Mouse (Mus musculus) forebrain, embryonic 14.5 days (tissue): ENCODE measurements around the gene Chst10. TPM values are rescaled to one million over a fixed set of nuclear protein-coding genes. Genes with fewer than 3 reads are reported as not detected.
A peak's percentile ranks its signal among the peaks of the same experiment; 100 is the strongest.

Experiments used
- ATAC-seq: fragments of 200-750 bp; cut with Nextera tagmentation; 2 replicates; pipeline ENCODE4 v1.8.0; 2017; ENCODE audit warnings: mild to moderate bottlenecking, moderate library complexity
- DNase-seq: peaks from one replicate; pipeline ENCODE4 v3.0.0-alpha.2; 2015; ENCODE audit warnings: low spot score
- H3K27ac ChIP-seq: fragments of 300-500 bp; sonication (generic); 2 replicates; pipeline ENCODE4 v1.5.1; 2014; ENCODE audit warnings: low read depth, mild to moderate bottlenecking, control low read depth, low read length, moderate library complexity
- H3K27me3 ChIP-seq: fragments of 300-500 bp; sonication (generic); replicated peaks from 2 replicates; pipeline ENCODE4 v1.6.1; 2014; ENCODE audit warnings: low read length, control low read depth, mixed read lengths; ENCODE audit not compliant: control insufficient read depth, insufficient read depth
- H3K36me3 ChIP-seq: fragments of 300-500 bp; sonication (generic); 2 replicates; pipeline ENCODE4 v1.6.1; 2014; ENCODE audit warnings: low read length, control low read depth; ENCODE audit not compliant: control insufficient read depth, insufficient read depth
- H3K4me1 ChIP-seq: fragments of 300-500 bp; sonication (generic); 2 replicates; pipeline ENCODE4 v1.6.1; 2014; ENCODE audit warnings: antibody characterized with exemption, low read length, control low read depth; ENCODE audit not compliant: control insufficient read depth, insufficient read depth
- H3K4me2 ChIP-seq: fragments of 300-500 bp; sonication (generic); 2 replicates; pipeline ENCODE4 v1.6.1; 2014; ENCODE audit warnings: mild to moderate bottlenecking, control low read depth, low read length
- H3K4me3 ChIP-seq: fragments of 300-500 bp; sonication (generic); 2 replicates; pipeline ENCODE4 v1.5.1; 2014; ENCODE audit warnings: low read depth, low read length, control low read depth
- H3K9ac ChIP-seq: fragments of 300-500 bp; sonication (generic); 2 replicates; pipeline ENCODE4 v1.6.1; 2014; ENCODE audit warnings: mild to moderate bottlenecking, low read length, control low read depth, moderate library complexity
- H3K9me3 ChIP-seq: fragments of 300-500 bp; sonication (generic); replicated peaks from 2 replicates; pipeline ENCODE4 v1.6.1; 2016; ENCODE audit warnings: low read length, control low read depth, mixed read lengths; ENCODE audit not compliant: control insufficient read depth
- WGBS: fragments of 180-500 bp; shearing (Covaris S2); extraction: QIAGEN DNeasy Blood & Tissue Kit; methylation state at CpG from one replicate; pipeline ENCODE4 v1.1.7; 2014; 5-methylcytosine and 5-hydroxymethylcytosine counted together
- polyA plus RNA-seq: library from polyadenylated mRNA; unstranded; fragments of >200 nt; fragmentation: Nextera tagmentation; extraction: Ambion mirVana; gene quantifications from 2 replicates; pipeline ENCODE4 v1.2.1, GENCODE M21; 2014

Chst10 gene
- polyA plus RNA-seq, 1 experiment from 2014 or later, result 48.7 TPM

GRCm38 (mm10) chr1:38881366-38881765 lies 16.6 kb downstream of the Chst10 start:
- no peak for ATAC-seq
- WGBS, result 92% methylated on average over 4 of the region's 4 CpGs

GRCm38 (mm10) chr1:38876671-38877382 lies 21.1 kb downstream of the Chst10 start:
- H3K4me3 ChIP-seq, result no peak overlapping the region
- no peak overlapping the region for H3K9ac ChIP-seq
- peak overlapping the region; percentile 36; the same call in 1 of the 2 replicates for H3K27ac ChIP-seq
- DNase-seq, result peak; percentile 34
- ATAC-seq, result 0 out of 2 replicates have a peak, but pooled peaks have one; percentile 48
- peaks cover 3% of the 10 kb centered on the region; the same call in 1 of the 2 replicates for H3K4me1 ChIP-seq
- H3K9me3 ChIP-seq, result no peaks in the 10 kb centered on the region
- 46% methylated on average over 5 of the region's 5 CpGs for WGBS
- H3K27me3 ChIP-seq, result no peaks in the 10 kb centered on the region
- H3K4me2 ChIP-seq, result no peak overlapping the region
- peaks cover 19% of the 10 kb centered on the region for H3K36me3 ChIP-seq

More at GRCm38 (mm10) chr1:38881366-38881765, 16.6 kb downstream of the Chst10 start:
- no peak overlapping the region for H3K4me2 ChIP-seq
- DNase-seq, result no peak
- no peaks in the 10 kb centered on the region for H3K27me3 ChIP-seq
- no peak overlapping the region for H3K27ac ChIP-seq
- peaks cover 9% of the 10 kb centered on the region; the same call in 1 of the 2 replicates for H3K36me3 ChIP-seq
- H3K9me3 ChIP-seq, result no peaks in the 10 kb centered on the region
- peaks cover 3% of the 10 kb centered on the region; the same call in 1 of the 2 replicates for H3K4me1 ChIP-seq
- no peak overlapping the region for H3K9ac ChIP-seq
- no peak overlapping the region for H3K4me3 ChIP-seq

- no peak overlapping the region for H3K9ac ChIP-seq
- no peak overlapping the region for H3K27ac ChIP-seq
- H3K4me2 ChIP-seq, result no peak overlapping the region
- H3K4me3 ChIP-seq, result no peak overlapping the region
- no peaks in the 10 kb centered on the region for H3K27me3 ChIP-seq
- 93% methylated on average over 5 of the region's 5 CpGs for WGBS
- peaks cover 36% of the 10 kb centered on the region for H3K36me3 ChIP-seq
- peaks cover 3% of the 10 kb centered on the region; the same call in 1 of the 2 replicates for H3K4me1 ChIP-seq
- H3K9me3 ChIP-seq, result no peaks in the 10 kb centered on the region
- ATAC-seq, result no peak
- DNase-seq, result no peak
These were observed 24.1 kb downstream of the Chst10 start for GRCm38 (mm10) chr1:38873911-38874310.

GRCm38 (mm10) chr1:38871834-38872233 lies 26.1 kb downstream of the Chst10 start:
- no peak for DNase-seq
- H3K9me3 ChIP-seq, result no peaks in the 10 kb centered on the region
- no peak overlapping the region for H3K9ac ChIP-seq
- H3K4me3 ChIP-seq, result no peak overlapping the region
- H3K36me3 ChIP-seq, result peaks cover 49% of the 10 kb centered on the region
- no peak overlapping the region for H3K4me2 ChIP-seq
- H3K27ac ChIP-seq, result no peak overlapping the region
- H3K4me1 ChIP-seq, result peaks cover 1% of the 10 kb centered on the region; the same call in 1 of the 2 replicates
- no peaks in the 10 kb centered on the region for H3K27me3 ChIP-seq
- 88% methylated on average over 6 of the region's 6 CpGs for WGBS
- ATAC-seq, result no peak

GRCm38 (mm10) chr1:38869398-38870195 lies 28.4 kb downstream of the Chst10 start:
- H3K4me1 ChIP-seq, result no peaks in the 10 kb centered on the region
- no peaks in the 10 kb centered on the region for H3K9me3 ChIP-seq
- H3K4me2 ChIP-seq, result no peak overlapping the region
- no peak overlapping the region for H3K27ac ChIP-seq
- H3K4me3 ChIP-seq, result no peak overlapping the region
- no peaks in the 10 kb centered on the region for H3K27me3 ChIP-seq
- DNase-seq, result no peak
- no peak for ATAC-seq
- H3K9ac ChIP-seq, result no peak overlapping the region
- peaks cover 69% of the 10 kb centered on the region for H3K36me3 ChIP-seq
- WGBS, result 67% methylated on average over 13 of the region's 13 CpGs

DNA sequence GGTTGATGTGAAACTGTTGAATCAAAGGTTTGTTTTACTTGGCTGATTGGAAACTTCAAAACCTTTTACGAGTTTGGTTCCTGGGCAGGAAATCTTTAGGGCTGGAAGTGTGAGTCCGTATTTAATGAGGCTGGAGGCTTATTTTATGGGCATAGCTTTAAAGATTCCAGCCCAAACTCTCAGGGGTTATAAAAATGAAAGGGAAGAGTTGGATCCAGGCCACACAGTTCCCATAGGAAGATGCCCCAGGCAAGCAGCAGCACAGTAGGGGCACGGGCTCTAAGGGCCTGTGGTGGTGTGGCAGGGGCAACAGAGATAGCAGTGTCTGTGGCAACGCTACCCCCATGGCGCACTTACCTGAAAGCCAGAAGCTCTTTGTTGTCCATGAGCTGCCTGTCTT lies 31.7 kb downstream of the Chst10 start:
- Histone ChIP-seq H3K4me1 (no peaks in the 10 kb centered on the region), H3K4me3 (no peak overlapping the region), H3K9me3 (no peaks in the 10 kb centered on the region), H3K9ac (no peak overlapping the region), H3K36me3 (peaks cover 53% of the 10 kb centered on the region), H3K27ac (no peak overlapping the region), H3K27me3 (no peaks in the 10 kb centered on the region), H3K4me2 (no peak overlapping the region)
- WGBS, result 88% methylated on average over 5 of the region's 5 CpGs
- ATAC-seq (no peak), DNase-seq (no peak)

DNA sequence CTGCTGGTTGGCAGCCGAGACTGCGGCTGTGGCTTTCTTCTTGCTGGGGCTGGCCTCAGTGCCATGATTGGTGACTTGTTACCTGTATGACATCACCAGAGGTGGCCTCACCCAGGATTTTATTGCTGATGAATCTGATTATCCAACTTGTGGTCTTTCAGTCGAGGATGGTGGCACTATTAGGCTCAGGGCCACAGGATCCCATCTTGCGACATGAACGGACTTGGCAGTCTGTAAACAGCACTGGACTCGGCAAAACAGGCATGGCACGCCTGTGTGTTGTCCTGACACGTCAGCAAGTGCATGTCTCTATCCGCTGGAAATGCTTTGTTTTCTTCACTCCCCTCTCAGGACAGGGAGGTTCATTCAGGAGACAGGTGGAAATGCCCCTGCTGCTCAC lies 33.6 kb downstream of the Chst10 start:
- Histone ChIP-seq H3K9me3 (no peaks in the 10 kb centered on the region), H3K4me1 (no peaks in the 10 kb centered on the region), H3K27me3 (no peaks in the 10 kb centered on the region), H3K4me3 (no peak overlapping the region), H3K36me3 (peaks cover 40% of the 10 kb centered on the region), H3K9ac (no peak overlapping the region), H3K27ac (no peak overlapping the region), H3K4me2 (no peak overlapping the region)
- DNase-seq (no peak), ATAC-seq (no peak)
- WGBS, result 86% methylated on average over 9 of the region's 9 CpGs

GRCm38 (mm10) chr1:38862213-38862612 lies 35.7 kb downstream of the Chst10 start:
- Histone ChIP-seq H3K4me1 (no peaks in the 10 kb centered on the region), H3K9me3 (no peaks in the 10 kb centered on the region), H3K4me3 (no peak overlapping the region), H3K9ac (no peak overlapping the region), H3K27me3 (no peaks in the 10 kb centered on the region), H3K4me2 (no peak overlapping the region), H3K27ac (no peak overlapping the region), H3K36me3 (peaks cover 29% of the 10 kb centered on the region)
- no peak for ATAC-seq
- peak; percentile 32 for DNase-seq
- 17% methylated on average over 4 of the region's 4 CpGs for WGBS
